ENCODE assay signal across 8 mouse cellular contexts in the genomic region with DNA sequence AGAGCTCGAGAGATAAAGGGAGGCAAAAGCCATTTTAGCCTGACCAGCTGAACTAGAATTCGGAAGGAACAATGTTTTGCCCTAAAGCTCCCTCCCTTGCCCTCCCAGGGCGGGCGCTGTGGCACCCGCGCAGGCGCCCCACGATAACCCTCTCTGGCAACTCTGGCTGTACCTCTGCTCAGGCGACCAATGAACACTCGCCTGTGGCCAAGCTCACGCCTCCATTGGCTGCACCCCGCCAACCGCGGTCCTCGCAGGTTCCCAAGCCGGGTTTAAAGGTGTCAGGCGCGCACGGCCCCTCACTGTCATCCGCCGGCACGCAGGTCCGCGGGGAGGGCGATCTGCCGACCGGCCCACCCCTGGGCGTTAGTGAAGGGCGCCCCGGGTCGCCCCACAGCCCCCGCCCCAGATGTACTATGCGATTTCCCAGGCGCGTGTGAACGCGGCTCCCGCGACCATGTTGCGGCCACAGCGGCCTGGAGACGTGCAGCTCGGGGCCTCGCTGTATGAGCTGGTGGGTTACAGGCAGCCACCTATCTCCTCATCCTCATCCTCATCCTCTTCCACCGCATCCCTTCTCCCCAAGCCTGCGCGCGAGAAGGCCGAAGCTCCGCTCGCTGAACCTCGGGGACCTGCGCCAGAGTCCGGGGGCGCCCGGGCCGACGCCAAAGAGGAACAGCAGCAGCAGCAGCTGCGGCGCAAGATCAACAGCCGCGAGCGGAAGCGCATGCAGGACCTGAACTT. TPM values are rescaled to one million over a fixed set of nuclear protein-coding genes. Genes with fewer than 3 reads are reported as not detected.
DNase-seq lines count a peak whose midpoint lies in the region; ATAC-seq lines count a peak whose summit lies in the region.

A gene (plus strand): TSS at position 305 of the 744 bp plus-strand sequence.

- DNase-seq in lung, adult 18-20 months: peak; percentile 47 to 49
- DNase-seq in lung, postnatal 10 days: no peak
- peak; percentile 78 for DNase-seq in embryonic facial prominence, embryonic 14.5 days (ENCODE audit: low spot score)
- DNase-seq in neural tube, embryonic 10.5 days (ENCODE audit: extremely low spot score, low spot score): peak; percentile 67
- DNase-seq in thymus, postnatal 25 days: peak; percentile 8

- H3K9ac ChIP-seq in embryonic facial prominence, embryonic 14.5 days (ENCODE audit: low read depth, low read length): 0 out of 2 replicates have a peak within 1 kb of the TSS, but pooled peaks have one; percentile 19
- H3K9ac ChIP-seq in heart, embryonic 11.5 days (ENCODE audit: low read depth, low read length): no peak within 1 kb of the TSS
- H3K9ac ChIP-seq in kidney, embryonic 16.5 days (replicated peaks; ENCODE audit: low read length): no peak within 1 kb of the TSS
- H3K9ac ChIP-seq in limb, embryonic 15.5 days: no peak within 1 kb of the TSS

- no peaks in the 10 kb centered on the region for H3K9me3 ChIP-seq in embryonic facial prominence, embryonic 14.5 days (ENCODE audit: control insufficient read depth, low read length)
- H3K9me3 ChIP-seq in heart, embryonic 11.5 days (replicated peaks; ENCODE audit: control insufficient read depth, low read length): no peaks in the 10 kb centered on the region
- no peaks in the 10 kb centered on the region for H3K9me3 ChIP-seq in kidney, embryonic 16.5 days (ENCODE audit: low read length)
- H3K9me3 ChIP-seq in limb, embryonic 15.5 days: no peaks in the 10 kb centered on the region

- ATAC-seq in embryonic facial prominence, embryonic 14.5 days (ENCODE audit: low read depth): peak; percentile 87
- peak; percentile 52; the same call in 1 of the 2 replicates for ATAC-seq in heart, embryonic 11.5 days (replicated peaks; ENCODE audit: insufficient number of reproducible peaks, low FRiP score, low TSS enrichment)
- peak; percentile 82; the same call in 1 of the 2 replicates for ATAC-seq in kidney, embryonic 16.5 days (ENCODE audit: low FRiP score, low TSS enrichment)
- 0 out of 2 replicates have a peak, but pooled peaks have one; percentile 54 for ATAC-seq in limb, embryonic 15.5 days (ENCODE audit: insufficient number of reproducible peaks, low FRiP score, low TSS enrichment, low read depth)

- H3K27me3 ChIP-seq in embryonic facial prominence, embryonic 14.5 days (replicated peaks; ENCODE audit: control insufficient read depth, insufficient read depth, low read length): peaks cover 97% of the 10 kb centered on the region
- H3K27me3 ChIP-seq in heart, embryonic 11.5 days (ENCODE audit: control insufficient read depth, insufficient read depth, low read length): peaks cover 89% of the 10 kb centered on the region
- H3K27me3 ChIP-seq in kidney, embryonic 16.5 days (ENCODE audit: insufficient read depth, low read length): peaks cover 96% of the 10 kb centered on the region
- H3K27me3 ChIP-seq in limb, embryonic 15.5 days: peaks cover 94% of the 10 kb centered on the region

- WGBS in embryonic facial prominence, embryonic 14.5 days: under 1% methylated on average over 50 of the region's 64 CpGs
- 1% methylated on average over 64 of the region's 64 CpGs for WGBS in heart, embryonic 11.5 days (ENCODE audit: insufficient replicate concordance)
- under 1% methylated on average over 53 of the region's 64 CpGs for WGBS in kidney, embryonic 16.5 days
- 2% methylated on average over 64 of the region's 64 CpGs for WGBS in limb, embryonic 15.5 days

- peaks cover 7% of the 10 kb centered on the region; the same call in 1 of the 2 replicates for H3K4me1 ChIP-seq in embryonic facial prominence, embryonic 14.5 days (ENCODE audit: control insufficient read depth, insufficient read depth, low read length)
- H3K4me1 ChIP-seq in heart, embryonic 11.5 days (ENCODE audit: control insufficient read depth, insufficient read depth, low read length): peaks cover 9% of the 10 kb centered on the region; the same call in 1 of the 2 replicates
- peaks cover 19% of the 10 kb centered on the region for H3K4me1 ChIP-seq in kidney, embryonic 16.5 days (ENCODE audit: insufficient read depth, low read length)
- peaks cover 24% of the 10 kb centered on the region for H3K4me1 ChIP-seq in limb, embryonic 15.5 days

- no peak within 1 kb of the TSS for H3K27ac ChIP-seq in embryonic facial prominence, embryonic 14.5 days (replicated peaks; ENCODE audit: low read depth, low read length)
- H3K27ac ChIP-seq in heart, embryonic 11.5 days (ENCODE audit: low read depth, low read length): no peak within 1 kb of the TSS
- H3K27ac ChIP-seq in kidney, embryonic 16.5 days (ENCODE audit: low read length): no peak within 1 kb of the TSS
- no peak within 1 kb of the TSS for H3K27ac ChIP-seq in limb, embryonic 15.5 days

- H3K4me3 ChIP-seq in embryonic facial prominence, embryonic 14.5 days (ENCODE audit: low read depth, low read length): peak within 1 kb of the TSS; percentile 43
- H3K4me3 ChIP-seq in heart, embryonic 11.5 days (ENCODE audit: low read depth, low read length): peak within 1 kb of the TSS; percentile 51
- peak within 1 kb of the TSS; percentile 42 for H3K4me3 ChIP-seq in kidney, embryonic 16.5 days (ENCODE audit: low read length)
- peak within 1 kb of the TSS; percentile 38 for H3K4me3 ChIP-seq in limb, embryonic 15.5 days

- H3K4me2 ChIP-seq in embryonic facial prominence, embryonic 14.5 days (ENCODE audit: low read depth, low read length): peak within 1 kb of the TSS; percentile 77
- peak within 1 kb of the TSS; percentile 89 for H3K4me2 ChIP-seq in heart, embryonic 11.5 days
- H3K4me2 ChIP-seq in kidney, embryonic 16.5 days (replicated peaks; ENCODE audit: low read depth, low read length): peak within 1 kb of the TSS; percentile 67
- H3K4me2 ChIP-seq in limb, embryonic 15.5 days: peak within 1 kb of the TSS; percentile 66

- no peaks in the 10 kb centered on the region for H3K36me3 ChIP-seq in embryonic facial prominence, embryonic 14.5 days (ENCODE audit: control insufficient read depth, insufficient read depth, low read length)
- no peaks in the 10 kb centered on the region for H3K36me3 ChIP-seq in heart, embryonic 11.5 days (ENCODE audit: control insufficient read depth, insufficient read depth, low read length)
- no peaks in the 10 kb centered on the region for H3K36me3 ChIP-seq in kidney, embryonic 16.5 days (ENCODE audit: insufficient read depth, low read length)
- H3K36me3 ChIP-seq in limb, embryonic 15.5 days: no peaks in the 10 kb centered on the region

RNA-seq across cellular contexts. Expression of the gene that starts here (rescaled TPM):
- polyA plus RNA-seq in embryonic facial prominence, embryonic 14.5 days (2014; fragmentation: Nextera tagmentation; extraction: Ambion mirVana): 4.1 and 4.2 TPM in 2 replicates
- polyA plus RNA-seq in heart, embryonic 11.5 days (2014; fragmentation: Nextera tagmentation; extraction: Ambion mirVana): not detected in 2 replicates
- polyA plus RNA-seq in kidney, embryonic 16.5 days (2015; fragmentation: Nextera tagmentation; extraction: Ambion mirVana): 0.14 TPM in 1 of 2 replicates, not detected in the other
- polyA plus RNA-seq in limb, embryonic 15.5 days (2015; fragmentation: Nextera tagmentation; extraction: Ambion mirVana): 0.10 and 0.22 TPM in 2 replicates

Comparison
In these comparisons a context has a peak if more than half of its experiments do, and no peak if none do; other contexts are left out.
1. Peak in ATAC-seq, H3K4me3 ChIP-seq and H3K4me2 ChIP-seq in heart, embryonic 11.5 days; RNA of the gene not detected or under 1 TPM.
2. Peak in ATAC-seq, H3K4me3 ChIP-seq and H3K4me2 ChIP-seq in kidney, embryonic 16.5 days; RNA of the gene not detected or under 1 TPM.
3. Peak in ATAC-seq, H3K4me3 ChIP-seq and H3K4me2 ChIP-seq in limb, embryonic 15.5 days; RNA of the gene not detected or under 1 TPM.